Mouse (Mus musculus): ENCODE data around the gene Traf3.

- TF ChIP-seq POLR2A (IDR thresholded peaks at IDR 0.05; ENCODE audit: borderline replicate concordance, extremely low read depth, low read depth, low read length) (no peak), CTCF (IDR thresholded peaks at IDR 0.05; ENCODE audit: insufficient read depth, low read length) (no peak)
Observed at GRCm38 (mm10) chr12:111181848-111182247, 15.7 kb downstream of the Traf3 start.

Data from lung, adult 2 months (tissue).